Mouse (Mus musculus) lung, adult 2 months (tissue): ENCODE results near the gene Cenpu.

Experiments used
- CTCF ChIP-seq: fragments of 200-500 bp; IDR thresholded peaks from 2 replicates; pipeline ENCODE4 v1.5.1; 2011; ENCODE audit warnings: mild to moderate bottlenecking, low read length, control low read depth; ENCODE audit not compliant: insufficient read depth
- POLR2A ChIP-seq: fragments of 200-500 bp; IDR thresholded peaks from 2 replicates; pipeline ENCODE4 v1.6.1; 2011; ENCODE audit warnings: low read depth, mild to moderate bottlenecking, control low read depth, low read length, borderline replicate concordance; ENCODE audit errors: extremely low read depth

GRCm38 (mm10) chr8:46578794-46579193 is 27.0 kb downstream of the Cenpu start:
- TF ChIP-seq POLR2A (no peak), CTCF (no peak)
